9 mouse cellular contexts compared by ENCODE assay signal in the genomic region with DNA sequence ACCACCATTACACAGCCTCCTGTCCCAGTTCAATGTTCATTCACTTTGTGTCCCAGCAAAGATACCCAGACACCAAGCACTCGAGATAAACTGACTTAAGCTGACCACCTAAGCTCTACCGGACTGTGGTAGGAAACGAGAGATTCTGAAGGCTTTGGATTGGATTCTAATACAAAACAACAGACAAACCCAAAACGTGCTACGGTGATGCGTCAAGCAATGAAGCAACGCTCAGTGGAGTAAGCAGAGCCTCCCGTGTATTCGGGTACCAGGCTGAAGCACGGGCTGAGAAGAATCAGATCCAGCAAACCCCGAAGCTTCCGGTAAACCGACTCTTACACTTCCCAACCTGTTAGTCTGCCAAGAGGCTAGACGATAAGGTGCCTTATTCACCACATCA. TPM values are rescaled to one million over a fixed set of nuclear protein-coding genes. Genes with fewer than 3 reads are reported as not detected.
DNase-seq lines count a peak whose midpoint lies in the region; ATAC-seq and TF ChIP-seq lines count a peak whose summit lies in the region.
"Had no signal": no experiment of that assay in that cellular context is flagged by ENCODE, and none has a peak within 500 bp of the region (broad histone marks: within the 10 kb centered on the region; RNA-seq: fewer than 3 reads in every experiment).

No protein-coding gene starts in this region.

- peak overlapping the region; percentile 31 for H3K4me2 ChIP-seq in heart, embryonic 14.5 days (ENCODE audit: low read length)
- peak overlapping the region; percentile 24 for H3K4me2 ChIP-seq in forebrain, embryonic 16.5 days (ENCODE audit: low read length)
- H3K4me2 ChIP-seq in liver, postnatal 0 days (ENCODE audit: low read depth, low read length): peak overlapping the region; percentile 57

- H3K4me3 ChIP-seq in heart, embryonic 14.5 days (ENCODE audit: control insufficient read depth in 1 of 2, insufficient read depth in 1 of 2, low read depth in 1 of 2, low read length in 2 of 2): no peak overlapping the region
- peak overlapping the region; percentile 20 for H3K4me3 ChIP-seq in forebrain, embryonic 16.5 days (replicated peaks; ENCODE audit: low read length)
- no peak overlapping the region for H3K4me3 ChIP-seq in liver, postnatal 0 days (ENCODE audit: low read depth, low read length)

- 41% methylated on average over 14 of the region's 14 CpGs for WGBS in heart, embryonic 14.5 days
- 57% methylated on average over 14 of the region's 14 CpGs for WGBS in forebrain, embryonic 16.5 days
- WGBS in liver, postnatal 0 days (ENCODE audit: insufficient replicate concordance): 51% methylated on average over 14 of the region's 14 CpGs

- no peak for TF ChIP-seq CTCF in liver, postnatal 0 days (IDR thresholded peaks at IDR 0.05; ENCODE audit: low read depth)

- H3K27ac ChIP-seq in heart, embryonic 14.5 days (replicated peaks in 1 of 2; ENCODE audit: control insufficient read depth in 1 of 2, insufficient read depth in 1 of 2, low read depth in 2 of 2, low read length in 2 of 2): no peak overlapping the region
- H3K27ac ChIP-seq in forebrain, embryonic 16.5 days (ENCODE audit: low read length): no peak overlapping the region
- no peak overlapping the region for H3K27ac ChIP-seq in liver, postnatal 0 days (ENCODE audit: low read depth)

- no peak for TF ChIP-seq EP300 in liver, postnatal 0 days (IDR thresholded peaks at IDR 0.05; ENCODE audit: low read depth)

- intact Hi-C loops in heart, postnatal 25 days (cut with DNase I): no loop called here

- no peak for DNase-seq in heart, postnatal 25 days (ENCODE audit: low spot score)
- peak; percentile 33 for DNase-seq in MEL-GATA-1-ER (ENCODE audit: extremely low read depth, low read depth)
- DNase-seq in liver, postnatal 0 days: no peak
- DNase-seq in cerebellum, adult 8-10 months: no peak
- no peak for DNase-seq in testis, postnatal 14 days (ENCODE audit: low spot score)
- no peak for DNase-seq in lung, postnatal 14 days

- H3K9me3 ChIP-seq in heart, embryonic 14.5 days (ENCODE audit: control insufficient read depth, low read length): no peaks in the 10 kb centered on the region
- H3K9me3 ChIP-seq in forebrain, embryonic 16.5 days (ENCODE audit: control insufficient read depth, low read length): no peaks in the 10 kb centered on the region
- no peaks in the 10 kb centered on the region for H3K9me3 ChIP-seq in liver, postnatal 0 days (ENCODE audit: low read length)

- no peaks in the 10 kb centered on the region for H3K36me3 ChIP-seq in heart, embryonic 14.5 days (ENCODE audit: control insufficient read depth, insufficient read depth, low read length)
- H3K36me3 ChIP-seq in forebrain, embryonic 16.5 days (ENCODE audit: control insufficient read depth, insufficient read depth): no peaks in the 10 kb centered on the region
- no peaks in the 10 kb centered on the region for H3K36me3 ChIP-seq in liver, postnatal 0 days (replicated peaks; ENCODE audit: insufficient read depth, low read length)

- H3K9ac ChIP-seq in heart, embryonic 14.5 days (ENCODE audit: low read length): no peak overlapping the region
- H3K9ac ChIP-seq in forebrain, embryonic 16.5 days (replicated peaks; ENCODE audit: low read depth, low read length): no peak overlapping the region
- H3K9ac ChIP-seq in liver, postnatal 0 days (replicated peaks): no peak overlapping the region

- no peak for ATAC-seq in heart, embryonic 14.5 days (ENCODE audit: insufficient number of reproducible peaks, insufficient read depth, low FRiP score, low read depth)
- ATAC-seq in forebrain, embryonic 16.5 days: no peak
- no peak for ATAC-seq in liver, postnatal 0 days

- H3K4me1 ChIP-seq in heart, embryonic 14.5 days (ENCODE audit: control insufficient read depth in 2 of 2, insufficient read depth in 2 of 2, low read length in 2 of 2): peaks cover 9 to 28% of the 10 kb centered on the region in 2 experiments
- peaks cover 14% of the 10 kb centered on the region for H3K4me1 ChIP-seq in forebrain, embryonic 16.5 days (replicated peaks; ENCODE audit: control insufficient read depth, insufficient read depth, low read length)
- peaks cover 9% of the 10 kb centered on the region; the same call in 1 of the 2 replicates for H3K4me1 ChIP-seq in liver, postnatal 0 days (ENCODE audit: insufficient read depth)

- H3K27me3 ChIP-seq in heart, embryonic 14.5 days (ENCODE audit: control insufficient read depth, insufficient read depth, low read length): no peaks in the 10 kb centered on the region
- no peaks in the 10 kb centered on the region for H3K27me3 ChIP-seq in forebrain, embryonic 16.5 days (replicated peaks; ENCODE audit: control insufficient read depth, insufficient read depth, low read length)
- H3K27me3 ChIP-seq in liver, postnatal 0 days (ENCODE audit: insufficient read depth, low read length): no peaks in the 10 kb centered on the region

RNA-seq across cellular contexts. Expression of a gene that starts 37.0 kb away (rescaled TPM):
- polyA plus RNA-seq in heart, embryonic 14.5 days (2014; fragmentation: Nextera tagmentation; extraction: Ambion mirVana): 10.8 and 11.4 TPM in 2 replicates
- 10 to 100 TPM; 89.3 to 92.0 TPM for total RNA-seq in heart, postnatal 25 days (2021)
- polyA plus RNA-seq in forebrain, embryonic 16.5 days (2015; fragmentation: Nextera tagmentation; extraction: Ambion mirVana): 4.1 and 4.3 TPM in 2 replicates
- 2.6 and 2.7 TPM in 2 replicates for polyA plus RNA-seq in liver, postnatal 0 days (2015; fragmentation: Nextera tagmentation; extraction: Ambion mirVana)

RNA-seq across cellular contexts. Expression of a gene that starts 38.3 kb away (rescaled TPM):
- not detected in 2 replicates for polyA plus RNA-seq in heart, embryonic 14.5 days (2014; fragmentation: Nextera tagmentation; extraction: Ambion mirVana)
- not detected for total RNA-seq in heart, postnatal 25 days (2021)
- polyA plus RNA-seq in forebrain, embryonic 16.5 days (2015; fragmentation: Nextera tagmentation; extraction: Ambion mirVana): not detected in 2 replicates
- not detected in 2 replicates for polyA plus RNA-seq in liver, postnatal 0 days (2015; fragmentation: Nextera tagmentation; extraction: Ambion mirVana)
- total RNA-seq: neutrophil, adult 5-6 weeks had no signal

RNA-seq across cellular contexts. Expression of a gene that starts 59.7 kb away (rescaled TPM):
- not detected in 2 replicates for polyA plus RNA-seq in heart, embryonic 14.5 days (2014; fragmentation: Nextera tagmentation; extraction: Ambion mirVana)
- not detected for total RNA-seq in heart, postnatal 25 days (2021)
- not detected in 2 replicates for polyA plus RNA-seq in forebrain, embryonic 16.5 days (2015; fragmentation: Nextera tagmentation; extraction: Ambion mirVana)
- not detected in 2 replicates for polyA plus RNA-seq in liver, postnatal 0 days (2015; fragmentation: Nextera tagmentation; extraction: Ambion mirVana)
- total RNA-seq: neutrophil, adult 5-6 weeks had no signal
